Mouse (Mus musculus): ENCODE results near the gene Arnt2. TPM values are rescaled to one million over a fixed set of nuclear protein-coding genes. Genes with fewer than 3 reads are reported as not detected.

Gene Arnt2
- polyA plus RNA-seq, 1 experiment from 2014 or later = 27.8 TPM

DNA sequence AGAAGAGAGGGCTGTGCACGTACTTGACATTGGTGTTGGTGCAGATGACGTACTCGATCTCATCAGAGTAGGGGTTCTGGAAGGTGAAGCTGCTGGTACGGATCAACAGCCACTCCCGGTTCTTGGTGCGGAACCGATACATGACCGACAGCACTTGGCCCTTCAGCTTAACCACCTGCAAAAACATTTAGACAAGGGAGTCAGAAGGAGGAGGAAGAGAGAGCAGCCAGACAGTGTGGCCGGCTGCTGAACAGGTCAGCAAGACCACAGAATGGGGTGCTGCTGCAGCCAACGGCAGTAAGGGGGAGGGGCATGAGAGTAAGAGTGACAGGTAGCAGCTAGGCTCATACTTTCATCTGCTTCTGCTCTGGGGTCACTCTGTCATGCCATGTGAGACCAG lies 134.7 kb downstream of the Arnt2 start:
- ATAC-seq (ENCODE audit: insufficient number of reproducible peaks, insufficient read depth, low FRiP score, low TSS enrichment) = no peak
- Histone ChIP-seq H3K36me3 (peaks cover 48% of the 10 kb centered on the region), H3K9ac (no peak overlapping the region), H3K4me3 (no peak overlapping the region), H3K9me3 (no peaks in the 10 kb centered on the region), H3K4me2 (replicated peaks) (no peak overlapping the region), H3K4me1 (no peaks in the 10 kb centered on the region), H3K27me3 (no peaks in the 10 kb centered on the region), H3K27ac (no peak overlapping the region)
- 76% methylated on average over 10 of the region's 10 CpGs for WGBS

DNA sequence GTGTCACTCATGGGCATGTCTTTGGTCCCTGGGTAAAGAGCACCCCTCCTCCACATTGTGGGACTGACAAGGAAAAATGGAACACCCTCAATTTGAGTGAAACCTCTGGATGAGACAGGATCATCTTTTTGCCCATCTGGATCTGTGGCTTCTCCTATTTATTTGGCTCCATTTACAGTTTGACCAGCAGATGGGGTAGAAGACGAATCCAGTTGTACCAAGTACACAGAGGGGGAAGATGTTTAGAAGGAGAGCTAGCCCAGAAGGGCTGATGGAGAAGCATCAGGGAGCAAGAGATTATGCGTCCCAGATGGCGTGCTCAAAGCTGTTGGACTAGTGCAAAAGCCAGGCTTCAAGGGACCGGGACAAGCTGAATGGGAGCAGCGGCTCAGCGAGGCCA lies 136.0 kb downstream of the Arnt2 start:
- Histone ChIP-seq H3K9ac (no peak overlapping the region), H3K4me1 (no peaks in the 10 kb centered on the region), H3K4me3 (no peak overlapping the region), H3K9me3 (no peaks in the 10 kb centered on the region), H3K27ac (no peak overlapping the region), H3K4me2 (replicated peaks) (no peak overlapping the region), H3K36me3 (peaks cover 48% of the 10 kb centered on the region), H3K27me3 (no peaks in the 10 kb centered on the region)
- WGBS = 76% methylated on average over 6 of the region's 6 CpGs
- ATAC-seq (ENCODE audit: insufficient number of reproducible peaks, insufficient read depth, low FRiP score, low TSS enrichment) = no peak

DNA sequence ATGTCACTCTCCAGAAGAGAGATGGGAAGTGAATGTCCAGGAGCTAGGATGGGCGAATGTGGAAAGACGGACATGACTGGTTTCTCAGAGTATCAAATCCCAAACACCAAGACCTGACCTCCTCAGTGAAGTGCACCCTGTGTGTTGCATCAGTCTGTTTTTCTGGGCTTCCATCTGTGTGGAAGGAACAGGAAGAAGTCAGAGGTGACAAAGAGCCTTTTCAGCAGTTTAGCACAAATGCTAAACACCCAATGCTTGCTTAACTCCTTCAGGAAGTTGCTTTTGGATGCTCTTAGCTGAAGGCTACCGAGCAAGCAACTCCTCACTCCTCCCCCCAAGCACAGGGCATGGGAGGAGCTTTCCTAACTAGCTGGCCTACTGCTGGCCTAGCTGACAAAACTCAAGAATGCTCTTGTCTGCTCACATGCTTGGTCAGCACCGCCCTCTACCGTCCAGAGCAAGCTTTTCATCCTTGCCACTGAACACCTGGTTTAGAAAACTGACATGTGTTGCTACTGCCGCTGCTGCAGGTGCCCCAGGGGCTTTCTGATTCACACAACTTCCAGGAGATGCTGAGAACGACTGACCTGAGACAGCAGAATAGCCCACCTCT lies 137.7 kb downstream of the Arnt2 start:
- Histone ChIP-seq H3K4me1 (no peaks in the 10 kb centered on the region), H3K27me3 (no peaks in the 10 kb centered on the region), H3K4me3 (no peak overlapping the region), H3K27ac (no peak overlapping the region), H3K36me3 (peaks cover 54% of the 10 kb centered on the region), H3K4me2 (replicated peaks) (no peak overlapping the region), H3K9ac (no peak overlapping the region), H3K9me3 (no peaks in the 10 kb centered on the region)
- WGBS = 20% methylated on average over 7 of the region's 7 CpGs
- ATAC-seq (ENCODE audit: insufficient number of reproducible peaks, insufficient read depth, low FRiP score, low TSS enrichment) = peak; percentile 42; the same call in 1 of the 2 replicates

DNA sequence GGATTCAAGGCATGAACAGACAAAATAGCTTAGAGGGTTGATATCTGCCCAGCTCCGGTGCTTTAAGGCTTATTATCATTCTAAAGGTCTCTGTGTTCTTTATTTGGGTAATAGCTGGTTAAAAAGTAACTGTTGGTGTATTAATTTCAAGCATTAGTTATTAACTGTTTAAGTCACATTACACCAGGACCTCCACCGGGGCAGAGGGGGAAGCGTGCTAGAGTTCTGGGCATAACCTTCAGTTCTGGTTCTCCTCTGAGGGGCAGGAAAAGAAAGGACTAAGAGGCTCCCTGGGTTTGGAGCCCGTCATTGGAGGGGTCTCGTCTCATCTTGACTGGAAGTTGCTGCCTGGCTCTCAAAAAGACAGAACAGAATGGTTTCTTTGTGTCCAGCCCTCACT lies 138.5 kb downstream of the Arnt2 start:
- H3K4me3 ChIP-seq = no peak overlapping the region
- H3K4me2 ChIP-seq (replicated peaks) = no peak overlapping the region
- no peaks in the 10 kb centered on the region for H3K9me3 ChIP-seq
- no peaks in the 10 kb centered on the region for H3K27me3 ChIP-seq
- no peak overlapping the region for H3K27ac ChIP-seq
- no peak for ATAC-seq (ENCODE audit: insufficient number of reproducible peaks, insufficient read depth, low FRiP score, low TSS enrichment)
- no peaks in the 10 kb centered on the region for H3K4me1 ChIP-seq
- peaks cover 51% of the 10 kb centered on the region for H3K36me3 ChIP-seq
- no peak overlapping the region for H3K9ac ChIP-seq
- 84% methylated on average over 5 of the region's 5 CpGs for WGBS

DNA sequence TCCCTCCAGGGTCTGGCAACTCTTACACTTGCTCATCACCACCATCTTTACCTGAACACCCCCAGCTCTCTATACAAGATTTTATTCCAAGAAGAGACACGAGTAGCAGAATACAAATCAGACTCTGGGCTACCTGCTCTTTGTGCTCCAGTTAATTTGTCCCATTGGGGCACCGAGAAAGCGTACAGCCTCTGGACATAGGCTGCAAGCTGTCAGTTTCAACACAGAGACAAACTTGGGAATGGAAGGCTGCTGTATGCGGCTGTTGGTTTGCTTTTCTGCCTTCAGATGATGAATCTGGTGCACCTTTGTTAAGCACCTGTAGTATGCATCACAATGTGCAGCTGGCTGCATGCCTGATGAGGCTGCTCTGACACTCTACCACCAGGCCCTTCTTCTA lies 146.5 kb downstream of the Arnt2 start:
- Histone ChIP-seq H3K27ac (no peak overlapping the region), H3K27me3 (no peaks in the 10 kb centered on the region), H3K4me3 (no peak overlapping the region), H3K9me3 (no peaks in the 10 kb centered on the region), H3K36me3 (peaks cover 59% of the 10 kb centered on the region), H3K4me2 (replicated peaks) (no peak overlapping the region), H3K9ac (no peak overlapping the region), H3K4me1 (no peaks in the 10 kb centered on the region)
- WGBS = 84% methylated on average over 4 of the region's 4 CpGs
- ATAC-seq (ENCODE audit: insufficient number of reproducible peaks, insufficient read depth, low FRiP score, low TSS enrichment) = no peak

DNA sequence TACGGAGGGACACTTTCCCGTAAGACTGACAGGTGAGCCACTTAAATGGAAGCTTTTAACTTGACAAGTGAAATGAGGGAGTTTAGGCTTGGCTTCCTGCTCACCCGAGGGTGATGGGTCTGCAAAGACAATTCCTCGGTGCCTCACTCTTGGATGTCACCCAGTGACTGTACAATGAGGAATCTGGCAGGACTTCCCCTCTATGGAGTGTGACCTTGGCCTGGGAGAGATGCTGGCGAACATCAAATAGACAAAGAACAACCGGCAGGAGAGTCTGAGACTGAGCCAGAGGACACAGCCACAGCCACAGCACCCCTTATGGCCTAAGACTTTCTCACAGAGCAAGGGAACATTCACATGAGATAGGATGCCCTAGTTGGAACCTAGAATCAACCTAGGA lies 148.6 kb downstream of the Arnt2 start:
- Histone ChIP-seq H3K9me3 (no peaks in the 10 kb centered on the region), H3K4me3 (no peak overlapping the region), H3K4me1 (no peaks in the 10 kb centered on the region), H3K36me3 (peaks cover 53% of the 10 kb centered on the region), H3K9ac (no peak overlapping the region), H3K27me3 (no peaks in the 10 kb centered on the region), H3K27ac (no peak overlapping the region), H3K4me2 (replicated peaks) (no peak overlapping the region)
- WGBS = 77% methylated on average over 6 of the region's 6 CpGs
- no peak for ATAC-seq (ENCODE audit: insufficient number of reproducible peaks, insufficient read depth, low FRiP score, low TSS enrichment)

DNA sequence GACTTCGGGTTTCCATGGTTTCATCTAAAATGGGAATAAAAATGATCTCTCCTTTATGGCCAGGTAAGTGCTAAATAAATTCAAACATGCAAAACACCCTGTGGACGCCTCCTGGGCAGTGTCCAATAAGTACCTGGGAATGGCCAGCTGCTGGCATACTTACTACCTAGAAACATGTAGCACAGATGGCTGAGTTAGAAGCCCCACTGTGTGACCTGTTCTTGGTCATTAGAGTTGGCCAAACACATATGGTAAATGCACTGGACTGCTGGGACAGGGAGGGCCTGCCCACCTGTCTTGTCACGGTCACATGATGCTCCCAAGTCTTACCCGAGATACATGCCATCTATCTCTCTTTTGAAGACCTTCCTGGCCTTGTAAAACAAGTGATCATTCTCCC lies 149.6 kb downstream of the Arnt2 start:
- no peak overlapping the region for H3K9ac ChIP-seq
- peaks cover 44% of the 10 kb centered on the region for H3K36me3 ChIP-seq
- H3K4me2 ChIP-seq (replicated peaks) = no peak overlapping the region
- no peak overlapping the region for H3K4me3 ChIP-seq
- H3K4me1 ChIP-seq = no peaks in the 10 kb centered on the region
- no peak overlapping the region for H3K27ac ChIP-seq
- ATAC-seq (ENCODE audit: insufficient number of reproducible peaks, insufficient read depth, low FRiP score, low TSS enrichment) = no peak
- H3K27me3 ChIP-seq = no peaks in the 10 kb centered on the region
- WGBS = 82% methylated on average over 4 of the region's 4 CpGs
- no peaks in the 10 kb centered on the region for H3K9me3 ChIP-seq

DNA sequence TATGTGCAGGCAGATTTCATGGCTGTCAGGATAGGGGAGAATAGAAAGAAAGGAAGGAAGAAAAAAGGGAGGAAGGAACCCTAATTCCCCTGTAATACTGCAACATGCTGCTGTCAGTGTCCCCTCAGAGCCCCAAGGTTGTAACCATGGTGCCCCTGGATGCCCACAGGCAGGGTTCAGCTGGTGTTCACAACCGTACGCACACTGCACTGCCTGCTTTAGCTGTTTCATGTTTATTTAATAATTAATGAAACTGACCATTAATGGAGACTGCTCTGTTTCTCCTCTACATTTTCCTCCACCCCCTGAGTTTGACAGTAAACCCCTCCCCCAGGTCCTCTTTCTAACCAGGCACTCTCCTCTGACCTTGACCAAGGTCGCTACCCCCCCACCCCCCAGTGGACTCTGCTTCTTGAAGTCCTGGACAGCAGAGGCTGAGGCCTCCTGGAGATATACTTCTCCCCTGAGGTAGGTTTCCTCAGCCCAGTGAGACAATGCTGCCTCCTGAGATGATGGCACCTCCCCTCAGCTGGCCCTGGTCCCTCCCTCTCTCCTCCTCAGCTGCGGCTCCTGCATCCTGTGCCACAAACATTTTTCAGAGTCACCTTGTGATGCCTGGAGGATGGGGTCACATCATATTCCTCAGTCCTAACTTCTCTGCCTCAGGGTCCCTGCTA lies 150.5 kb downstream of the Arnt2 start:
- no peak overlapping the region for H3K4me2 ChIP-seq (replicated peaks)
- no peaks in the 10 kb centered on the region for H3K9me3 ChIP-seq
- no peaks in the 10 kb centered on the region for H3K27me3 ChIP-seq
- H3K9ac ChIP-seq = no peak overlapping the region
- ATAC-seq (ENCODE audit: insufficient number of reproducible peaks, insufficient read depth, low FRiP score, low TSS enrichment) = no peak
- no peak overlapping the region for H3K27ac ChIP-seq
- peaks cover 36% of the 10 kb centered on the region for H3K36me3 ChIP-seq
- no peaks in the 10 kb centered on the region for H3K4me1 ChIP-seq
- H3K4me3 ChIP-seq = no peak overlapping the region
- WGBS = 69% methylated on average over 4 of the region's 4 CpGs

DNA sequence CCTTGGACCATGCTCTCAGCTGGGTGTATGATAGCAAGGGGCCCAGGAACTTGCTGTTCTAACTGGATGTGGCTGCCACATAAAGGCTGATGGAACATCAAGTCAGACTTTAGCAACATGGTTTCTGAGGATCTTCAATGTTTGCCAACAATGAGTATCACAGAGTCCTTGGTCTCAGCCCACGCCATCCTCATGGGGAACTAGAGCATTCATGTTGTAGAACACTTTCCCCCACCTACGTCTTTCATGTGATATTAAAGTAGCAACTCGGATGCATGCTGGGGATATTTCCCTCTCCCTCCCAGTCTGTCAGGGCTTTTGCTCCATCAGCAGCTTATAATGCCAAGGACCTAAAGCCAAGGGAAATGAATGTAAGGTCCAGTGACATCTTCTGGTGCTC lies 153.3 kb downstream of the Arnt2 start:
- Histone ChIP-seq H3K9me3 (no peaks in the 10 kb centered on the region), H3K36me3 (peaks cover 33% of the 10 kb centered on the region), H3K4me1 (no peaks in the 10 kb centered on the region), H3K27me3 (no peaks in the 10 kb centered on the region), H3K9ac (no peak overlapping the region), H3K4me2 (replicated peaks) (no peak overlapping the region), H3K27ac (no peak overlapping the region), H3K4me3 (no peak overlapping the region)
- ATAC-seq (ENCODE audit: insufficient number of reproducible peaks, insufficient read depth, low FRiP score, low TSS enrichment) = no peak
- 86% methylated on average over 3 of the region's 3 CpGs for WGBS

DNA sequence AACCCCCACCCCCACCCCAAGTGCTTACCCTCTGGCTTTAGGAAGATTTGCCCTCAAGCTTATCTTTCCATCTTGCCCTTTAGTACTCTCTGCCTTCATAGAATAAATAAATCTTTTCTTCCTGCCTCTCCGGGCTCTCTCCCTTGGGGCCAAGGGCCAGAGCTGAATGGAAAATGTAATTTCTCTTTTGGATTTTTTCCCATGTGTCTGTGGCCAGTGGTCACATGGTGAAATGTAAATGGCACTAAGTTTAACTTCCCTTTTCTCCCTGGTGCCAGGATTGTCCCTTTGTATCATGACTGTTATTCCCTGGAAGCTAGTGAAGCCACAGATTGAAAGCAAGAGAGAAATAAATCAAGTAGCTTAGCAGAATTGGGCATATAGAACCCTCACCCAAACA lies 153.7 kb downstream of the Arnt2 start:
- H3K36me3 ChIP-seq = peaks cover 34% of the 10 kb centered on the region
- 54% methylated on average over 1 of the region's 1 CpGs for WGBS

DNA sequence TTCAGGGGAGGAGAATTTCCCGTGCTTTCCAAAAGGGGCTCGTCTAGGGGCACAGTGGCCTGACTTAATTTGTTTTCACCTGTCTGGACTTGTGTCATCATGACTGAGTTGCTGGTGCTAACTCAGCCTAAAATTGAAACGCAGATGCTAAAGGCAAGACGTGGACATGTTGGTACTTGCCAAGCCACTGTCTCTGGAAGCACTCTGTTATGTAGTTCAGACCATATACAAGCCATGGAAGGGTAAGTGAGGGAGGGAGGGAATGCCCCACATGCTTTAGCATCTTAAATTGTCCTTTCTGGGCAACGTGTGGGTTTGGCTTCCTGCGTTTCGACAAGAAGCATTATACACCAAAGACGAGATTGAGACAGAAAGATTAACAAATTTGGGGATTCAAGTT lies 155.1 kb downstream of the Arnt2 start:
- Histone ChIP-seq H3K4me2 (replicated peaks) (no peak overlapping the region), H3K27me3 (no peaks in the 10 kb centered on the region), H3K9ac (no peak overlapping the region), H3K4me3 (no peak overlapping the region), H3K27ac (no peak overlapping the region), H3K36me3 (peaks cover 35% of the 10 kb centered on the region), H3K4me1 (no peaks in the 10 kb centered on the region), H3K9me3 (no peaks in the 10 kb centered on the region)
- no peak for ATAC-seq (ENCODE audit: insufficient number of reproducible peaks, insufficient read depth, low FRiP score, low TSS enrichment)
- WGBS = 75% methylated on average over 8 of the region's 8 CpGs

More for the DNA sequence above, 153.7 kb downstream of the Arnt2 start:
- H3K27ac ChIP-seq = no peak overlapping the region
- no peak overlapping the region for H3K9ac ChIP-seq
- H3K4me3 ChIP-seq = no peak overlapping the region
- no peaks in the 10 kb centered on the region for H3K27me3 ChIP-seq
- no peaks in the 10 kb centered on the region for H3K9me3 ChIP-seq
- no peak overlapping the region for H3K4me2 ChIP-seq (replicated peaks)
- ATAC-seq (ENCODE audit: insufficient number of reproducible peaks, insufficient read depth, low FRiP score, low TSS enrichment) = no peak
- H3K4me1 ChIP-seq = no peaks in the 10 kb centered on the region

DNA sequence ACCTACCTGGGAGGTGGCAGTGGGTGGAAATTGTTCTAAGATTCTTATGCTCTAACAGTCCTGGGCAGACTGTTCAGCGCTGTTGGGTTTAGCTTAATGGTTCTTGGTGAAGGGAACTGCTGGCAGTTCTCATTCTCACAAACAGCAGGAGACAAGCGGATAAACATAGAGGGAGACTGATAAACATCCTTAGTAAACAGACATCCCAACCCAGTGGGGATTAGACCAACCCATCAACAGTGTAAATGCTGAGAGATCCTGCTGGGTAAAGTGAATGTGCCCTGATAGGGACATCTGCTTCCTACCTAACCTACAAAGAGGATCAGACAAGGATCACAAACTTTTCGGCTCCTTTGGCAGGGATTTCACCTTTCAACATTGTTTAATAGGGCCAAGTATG lies 155.7 kb downstream of the Arnt2 start:
- Histone ChIP-seq H3K4me2 (replicated peaks) (no peak overlapping the region), H3K9ac (no peak overlapping the region), H3K9me3 (no peaks in the 10 kb centered on the region), H3K36me3 (peaks cover 37% of the 10 kb centered on the region), H3K27ac (no peak overlapping the region), H3K4me3 (no peak overlapping the region), H3K4me1 (no peaks in the 10 kb centered on the region), H3K27me3 (no peaks in the 10 kb centered on the region)
- 62% methylated on average over 3 of the region's 3 CpGs for WGBS
- no peak for ATAC-seq (ENCODE audit: insufficient number of reproducible peaks, insufficient read depth, low FRiP score, low TSS enrichment)
